Mouse (Mus musculus) forelimb bud, embryonic 11.5 days (tissue): Measurements from ENCODE around the gene Vsig8.
A peak's percentile ranks its signal among the peaks of the same experiment; 100 is the strongest.

Source experiments
- DNase-seq: peaks from one replicate; pipeline ENCODE4 v3.0.0-alpha.2; 2012; ENCODE audit warnings: low read depth, low spot score

The Vsig8 gene

GRCm38 (mm10) chr1:172555638-172556037 is at the start of gene Vsig8:
Gene Vsig8 (plus strand): TSS chr1:172555938.
- no peak for DNase-seq

GRCm38 (mm10) chr1:172507001-172507400 is 48.7 kb upstream of the Vsig8 start:
- DNase-seq = no peak

GRCm38 (mm10) chr1:172507701-172508100 is 48.0 kb upstream of the Vsig8 start:
- no peak for DNase-seq

GRCm38 (mm10) chr1:172508172-172508571 is 47.6 kb upstream of the Vsig8 start:
- no peak for DNase-seq

- DNase-seq = no peak
These were observed 46.5 kb upstream of the Vsig8 start for GRCm38 (mm10) chr1:172509235-172509634.

GRCm38 (mm10) chr1:172509983-172510382 is 45.8 kb upstream of the Vsig8 start:
- no peak for DNase-seq

GRCm38 (mm10) chr1:172510421-172510972 is 45.2 kb upstream of the Vsig8 start:
- no peak for DNase-seq

- DNase-seq = no peak
These were observed 42.8 kb upstream of the Vsig8 start for GRCm38 (mm10) chr1:172512962-172513361.

GRCm38 (mm10) chr1:172513525-172514212 is 42.1 kb upstream of the Vsig8 start:
- no peak for DNase-seq

- no peak for DNase-seq
These were observed 41.6 kb upstream of the Vsig8 start for GRCm38 (mm10) chr1:172514213-172514529.

- DNase-seq = no peak
These were observed 41.0 kb upstream of the Vsig8 start for GRCm38 (mm10) chr1:172514551-172515268.

- DNase-seq = no peak
These were observed 40.3 kb upstream of the Vsig8 start for GRCm38 (mm10) chr1:172515396-172515795.

GRCm38 (mm10) chr1:172518013-172518412 is 37.7 kb upstream of the Vsig8 start:
- no peak for DNase-seq

- DNase-seq = no peak
These were observed 36.1 kb upstream of the Vsig8 start for GRCm38 (mm10) chr1:172519644-172520043.

GRCm38 (mm10) chr1:172520576-172521440 is 34.9 kb upstream of the Vsig8 start, which contains the start of gene Cfap45:
Gene Cfap45 (plus strand): TSS chr1:172520801.
- peak; percentile 95 for DNase-seq

GRCm38 (mm10) chr1:172522524-172522923 is 33.2 kb upstream of the Vsig8 start:
- DNase-seq = no peak

GRCm38 (mm10) chr1:172523699-172524101 is 32.0 kb upstream of the Vsig8 start:
- DNase-seq = no peak

GRCm38 (mm10) chr1:172525027-172525764 is 30.5 kb upstream of the Vsig8 start:
- DNase-seq = no peak

- DNase-seq = no peak
These were observed 29.8 kb upstream of the Vsig8 start for GRCm38 (mm10) chr1:172525971-172526370.

- DNase-seq = no peak
These were observed 29.2 kb upstream of the Vsig8 start for GRCm38 (mm10) chr1:172526380-172527081.

- no peak for DNase-seq
These were observed 28.3 kb upstream of the Vsig8 start for GRCm38 (mm10) chr1:172527431-172527830.
